Mouse (Mus musculus) induced T-regulatory cell, adult 2 months (primary cell): ENCODE results near the gene Rad51b.

Source experiments
- DNase-seq: peaks from one replicate; pipeline ENCODE4 v3.0.0-alpha.2; 2012; ENCODE audit warnings: low read depth

Rad51b gene

DNA sequence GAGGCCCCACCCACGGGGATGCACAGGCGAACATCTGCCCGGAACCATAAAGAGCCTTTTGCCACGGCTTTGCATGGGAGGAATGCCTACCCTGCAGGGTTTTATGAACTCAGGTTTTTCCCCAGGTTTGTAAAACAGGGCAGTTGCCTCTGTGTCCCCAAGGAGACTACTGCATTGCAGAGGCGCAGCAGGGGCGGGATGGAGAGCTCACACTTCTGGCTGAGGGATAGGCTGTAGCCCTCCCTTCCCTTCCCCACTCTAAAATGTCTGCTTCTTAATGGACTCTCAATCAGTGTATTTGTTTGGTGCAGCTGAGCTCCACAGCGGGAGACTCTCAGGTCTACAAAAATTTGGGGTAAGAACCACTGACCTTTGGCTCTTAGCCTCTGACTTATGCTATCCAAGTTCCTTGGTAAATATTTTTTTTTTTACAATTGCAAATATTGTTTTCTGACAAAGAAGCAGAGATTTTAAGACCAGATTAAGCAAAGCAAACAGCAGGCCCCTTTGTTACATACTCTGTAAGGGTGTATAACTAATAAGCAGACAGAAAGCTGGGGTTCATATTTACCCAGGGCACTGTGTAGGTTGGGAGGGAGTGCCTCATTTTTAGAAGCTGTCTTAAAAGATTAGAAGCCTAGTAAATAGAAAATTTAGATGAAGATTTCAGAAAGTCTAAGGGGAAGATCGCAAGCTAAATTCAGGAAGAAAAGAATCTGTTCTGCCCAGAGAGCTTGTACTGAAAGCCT, 507.9 kb downstream of the Rad51b start:
- DNase-seq = no peak

DNA sequence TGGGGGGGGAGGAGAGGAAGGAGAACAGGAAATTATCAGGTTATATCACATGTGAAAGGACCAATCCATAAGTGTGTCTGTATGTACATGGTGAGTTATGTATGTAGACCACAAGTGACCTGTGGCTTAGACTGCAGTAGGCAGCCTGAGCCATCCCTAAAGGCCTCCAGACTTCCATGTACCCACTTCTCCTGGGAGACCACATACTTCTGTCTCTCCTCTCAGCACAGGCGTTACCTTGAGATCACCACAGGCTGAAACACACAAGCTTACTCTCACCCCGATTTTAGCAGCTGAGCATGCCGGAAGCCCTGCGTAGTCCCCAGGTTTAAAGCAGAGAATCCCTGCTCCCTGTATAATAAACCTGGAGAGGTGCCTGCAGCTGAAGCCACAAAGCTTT, 509.9 kb downstream of the Rad51b start:
- peak; percentile 51 for DNase-seq

DNA sequence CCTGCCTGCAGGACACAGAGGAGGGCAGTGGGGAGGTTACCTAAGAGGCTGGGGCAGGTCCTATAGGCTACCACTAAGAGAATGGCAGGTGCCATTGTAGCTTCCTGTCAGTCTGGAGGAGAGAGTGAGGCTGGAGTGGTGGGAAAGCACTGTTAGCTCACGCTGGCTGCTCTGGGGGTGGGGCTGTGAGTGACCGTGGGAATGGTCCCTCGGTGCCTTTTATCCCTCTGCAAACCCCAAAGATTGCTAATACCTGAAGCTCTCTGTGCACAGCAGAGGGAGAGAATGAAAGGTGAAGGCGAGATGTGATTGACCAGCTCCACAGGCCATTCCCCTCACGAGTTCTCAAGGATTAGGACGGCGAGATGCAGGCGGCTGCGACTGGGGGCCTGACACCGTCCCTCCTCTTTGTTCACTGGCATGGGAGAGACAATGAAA, 510.3 kb downstream of the Rad51b start:
- peak; percentile 52 for DNase-seq

DNA sequence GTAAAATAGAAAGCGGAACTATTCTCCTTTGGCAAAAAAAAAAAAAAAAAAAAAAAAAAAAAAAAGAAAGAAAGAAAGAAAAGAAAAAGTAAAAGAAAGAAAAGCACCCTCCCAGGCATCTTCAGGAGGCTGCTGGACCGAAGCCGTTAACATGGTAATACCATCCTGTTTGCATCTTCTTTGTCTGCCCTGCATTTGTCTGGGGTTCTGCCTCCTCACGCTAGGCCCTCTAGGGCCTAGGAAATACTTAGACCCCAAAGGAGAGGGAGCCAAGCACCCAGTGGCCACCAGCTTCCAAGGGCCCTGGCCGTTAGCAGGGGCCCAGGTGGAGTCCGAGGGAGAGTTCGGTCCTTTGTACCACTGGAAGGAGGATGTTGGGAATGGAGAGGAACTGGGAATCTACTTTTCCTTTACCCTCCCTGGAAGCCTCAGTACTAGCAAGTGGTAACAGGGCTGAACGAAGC, 510.9 kb downstream of the Rad51b start:
- no peak for DNase-seq

DNA sequence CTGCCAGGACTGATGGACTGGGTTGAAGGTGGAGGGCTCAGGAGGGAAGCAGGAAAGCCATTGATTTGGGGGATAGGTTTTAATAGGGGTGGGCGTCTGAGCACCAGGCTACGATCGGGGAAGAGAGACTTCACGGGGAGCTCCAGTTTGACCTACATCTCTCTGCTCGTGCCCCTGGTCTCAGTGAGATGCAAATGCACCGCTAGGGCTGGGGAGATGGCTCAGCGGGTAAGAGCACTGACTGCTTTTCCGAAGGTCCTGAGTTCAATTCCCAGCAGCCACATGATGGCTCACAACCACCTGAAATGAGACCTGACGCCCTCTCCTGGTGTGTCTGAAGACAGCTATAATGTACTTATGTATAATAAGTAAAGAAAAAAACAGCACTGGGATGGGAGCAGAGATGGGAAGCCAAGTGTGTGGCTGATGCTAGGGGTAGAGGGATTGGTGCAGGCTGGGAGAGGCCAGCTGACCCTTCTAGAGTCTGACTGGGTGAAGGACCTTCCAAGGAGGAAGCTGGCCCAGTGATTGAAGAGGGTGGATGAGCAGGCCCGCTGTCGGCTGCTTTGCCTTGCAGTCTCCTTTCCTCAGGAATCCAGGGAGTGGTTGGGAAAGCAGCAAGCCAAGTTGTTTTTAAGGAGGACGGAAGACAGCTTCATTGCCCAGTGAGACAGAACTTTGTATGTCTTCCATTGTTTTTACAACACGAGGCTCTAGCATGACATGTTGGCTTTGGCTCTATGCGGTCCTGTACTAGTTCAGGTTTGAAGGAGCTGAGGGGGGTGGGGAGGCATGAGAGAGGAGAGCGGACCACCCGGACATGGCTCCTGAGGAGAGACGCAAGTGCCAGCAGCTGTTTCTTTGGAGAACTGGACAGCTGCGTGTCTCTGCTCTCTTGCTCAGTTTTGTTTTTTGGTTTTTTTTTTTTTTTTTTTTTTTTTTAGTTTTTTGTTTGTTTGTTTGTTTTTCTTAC, 511.6 kb downstream of the Rad51b start:
- no peak for DNase-seq

DNA sequence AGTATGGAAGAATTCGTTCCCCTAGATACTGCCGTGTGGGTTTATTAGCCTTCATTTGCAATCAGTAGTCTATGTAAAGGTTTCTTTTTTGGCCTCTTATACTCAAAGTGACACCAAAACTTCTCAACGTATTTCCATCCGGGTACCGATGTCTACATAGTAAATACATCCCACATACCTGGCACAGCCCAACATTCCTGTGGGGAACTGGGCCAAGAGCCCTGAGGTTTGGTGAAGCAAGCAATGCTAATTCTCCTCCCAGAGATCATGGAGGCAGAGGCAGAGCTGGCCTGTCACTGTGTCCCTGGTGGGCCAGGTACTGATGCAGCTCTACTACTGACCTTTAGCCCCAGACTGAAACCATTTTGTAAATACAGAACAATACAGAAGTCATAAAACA, 512.4 kb downstream of the Rad51b start:
- DNase-seq = no peak

DNA sequence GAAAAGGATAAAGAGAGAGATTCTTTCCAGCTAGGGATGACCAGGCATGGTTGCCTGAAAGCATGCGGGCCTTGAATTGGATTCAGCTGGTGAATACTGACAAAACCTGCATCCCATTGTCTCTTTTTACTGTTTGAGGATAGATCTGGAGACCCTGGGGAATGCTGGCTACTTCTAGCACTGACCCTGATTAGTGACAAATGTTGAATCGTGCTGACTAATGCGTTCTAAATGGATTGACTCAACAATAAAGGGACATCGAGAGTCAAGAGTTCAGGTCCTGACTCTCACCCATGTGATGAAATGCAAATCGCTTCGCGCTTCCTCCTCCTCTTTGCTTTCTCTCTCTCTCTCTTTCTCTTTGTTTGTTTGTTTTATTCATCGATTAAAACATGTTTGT, 515.3 kb downstream of the Rad51b start:
- DNase-seq = no peak

DNA sequence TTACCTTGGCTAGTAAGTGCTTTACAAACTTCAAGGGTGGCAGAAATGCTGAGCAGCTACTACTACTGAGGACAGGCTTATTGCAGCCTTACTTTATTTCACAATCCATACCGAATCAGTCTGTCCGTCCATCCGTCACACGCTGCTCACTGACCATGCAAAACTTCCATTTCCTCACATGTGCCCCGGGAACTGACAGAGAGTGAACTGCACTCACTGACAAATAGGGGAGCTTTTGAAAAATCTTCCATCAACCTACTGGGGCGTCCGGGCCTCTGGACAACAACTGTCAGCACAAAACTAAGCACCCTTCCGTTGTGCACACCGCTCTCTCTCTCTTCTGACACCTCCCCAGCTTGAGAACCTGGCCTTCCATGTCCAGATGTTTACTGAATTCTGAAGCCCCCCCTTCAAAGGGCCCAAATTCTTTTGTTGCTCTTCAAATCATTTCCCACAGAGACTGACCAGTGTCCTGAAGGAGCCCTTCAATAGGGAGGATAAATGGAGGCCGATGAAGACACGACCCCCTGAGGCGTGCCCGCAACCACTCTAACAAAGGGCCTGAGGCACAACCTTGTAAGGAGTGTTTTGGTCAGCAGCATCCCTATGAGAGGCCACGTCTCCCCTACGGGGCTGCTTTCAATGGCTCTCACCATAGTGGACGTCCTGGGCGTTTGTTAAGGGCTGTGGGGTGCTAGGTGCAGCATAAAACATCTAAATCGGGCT, 515.9 kb downstream of the Rad51b start:
- DNase-seq = no peak

DNA sequence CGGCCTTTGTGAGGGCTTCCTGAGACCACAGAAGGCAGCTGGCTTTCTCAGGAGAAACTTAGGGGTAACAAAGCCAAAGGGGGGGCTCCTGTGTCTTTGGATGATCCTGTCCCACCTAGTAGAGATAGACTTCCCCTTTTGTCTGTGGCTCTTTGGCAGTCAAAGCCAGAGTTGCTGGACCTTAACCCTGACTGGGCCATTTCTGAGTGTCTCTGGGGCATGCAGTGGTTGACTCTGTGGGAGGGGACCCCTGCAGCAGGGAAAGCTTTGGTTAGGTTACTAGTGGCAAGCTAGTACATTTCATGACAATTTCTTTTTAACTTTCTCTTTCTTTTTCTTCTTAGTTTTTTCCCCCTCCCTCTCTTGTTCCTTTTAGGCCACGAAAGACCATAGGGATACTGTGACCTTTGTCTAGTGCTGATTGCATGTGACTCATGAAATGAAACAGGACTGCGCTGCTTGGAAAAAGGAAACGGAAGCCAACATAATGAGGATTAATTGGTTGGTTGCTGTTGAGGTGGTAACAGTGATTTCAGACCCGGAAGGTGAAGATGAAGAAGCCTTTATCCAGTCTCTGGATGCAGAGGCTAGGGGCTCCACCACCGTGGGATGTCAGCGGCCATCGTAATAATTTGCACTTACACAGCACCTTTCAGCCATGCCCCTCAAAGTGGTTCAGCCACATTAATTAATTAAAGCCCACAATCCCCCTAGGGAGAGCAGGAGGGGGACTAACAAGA, 516.7 kb downstream of the Rad51b start:
- no peak for DNase-seq

DNA sequence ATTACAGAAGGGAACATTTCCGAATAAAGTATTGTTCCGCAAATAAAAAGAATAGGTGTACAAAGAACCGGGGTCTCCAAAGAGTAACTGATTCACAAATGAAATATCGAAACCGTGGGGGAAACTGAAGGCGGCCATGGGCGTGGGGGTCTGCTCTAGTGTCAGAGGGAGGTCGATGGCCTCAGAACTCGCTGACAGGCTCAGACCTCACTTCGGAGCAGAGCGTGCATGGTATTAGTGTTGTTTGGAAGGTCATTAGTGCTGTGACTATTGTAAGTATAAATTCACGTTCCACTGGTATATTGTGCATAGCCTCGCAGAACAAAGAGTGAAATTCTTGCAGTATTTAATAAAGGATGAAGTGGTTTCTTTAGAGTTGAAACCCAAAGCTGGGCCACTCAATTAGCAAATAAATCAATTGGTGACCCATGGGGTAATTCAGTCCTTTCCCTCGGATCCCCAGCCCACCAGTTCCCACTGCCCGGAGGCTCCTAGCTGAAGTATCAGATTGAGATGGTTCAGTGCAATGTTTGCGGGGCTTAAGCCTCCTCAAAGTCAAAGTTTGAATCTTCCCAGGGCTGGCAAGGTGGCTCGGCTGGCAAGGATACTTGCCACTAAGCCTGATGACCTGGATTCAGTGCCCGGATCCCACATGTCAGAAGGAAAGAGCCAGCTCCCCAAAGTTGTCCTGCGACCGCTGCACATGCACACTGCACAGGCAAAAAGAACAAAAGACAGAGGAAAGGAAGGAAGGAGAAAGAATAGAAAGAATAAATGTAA, 517.4 kb downstream of the Rad51b start:
- DNase-seq = no peak

DNA sequence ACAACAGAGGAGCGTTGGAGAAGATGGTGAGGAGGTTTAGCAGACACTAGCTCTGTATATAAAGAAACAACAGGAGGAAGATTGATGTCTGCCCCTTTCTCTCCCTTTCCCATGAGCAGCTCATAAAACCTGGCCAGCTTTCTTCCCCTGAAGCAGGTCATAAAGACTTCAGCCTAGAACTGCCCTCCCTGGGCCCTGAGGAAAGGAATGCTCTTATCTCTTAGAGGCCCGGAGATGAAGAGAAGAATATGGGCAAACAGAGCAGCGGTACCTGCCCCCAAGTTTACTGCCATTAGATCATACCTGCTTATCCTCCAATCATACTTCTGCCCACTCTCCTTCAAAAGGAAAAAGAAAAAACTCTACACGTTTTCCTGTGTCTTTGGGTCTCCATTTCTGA, 519.2 kb downstream of the Rad51b start:
- no peak for DNase-seq

DNA sequence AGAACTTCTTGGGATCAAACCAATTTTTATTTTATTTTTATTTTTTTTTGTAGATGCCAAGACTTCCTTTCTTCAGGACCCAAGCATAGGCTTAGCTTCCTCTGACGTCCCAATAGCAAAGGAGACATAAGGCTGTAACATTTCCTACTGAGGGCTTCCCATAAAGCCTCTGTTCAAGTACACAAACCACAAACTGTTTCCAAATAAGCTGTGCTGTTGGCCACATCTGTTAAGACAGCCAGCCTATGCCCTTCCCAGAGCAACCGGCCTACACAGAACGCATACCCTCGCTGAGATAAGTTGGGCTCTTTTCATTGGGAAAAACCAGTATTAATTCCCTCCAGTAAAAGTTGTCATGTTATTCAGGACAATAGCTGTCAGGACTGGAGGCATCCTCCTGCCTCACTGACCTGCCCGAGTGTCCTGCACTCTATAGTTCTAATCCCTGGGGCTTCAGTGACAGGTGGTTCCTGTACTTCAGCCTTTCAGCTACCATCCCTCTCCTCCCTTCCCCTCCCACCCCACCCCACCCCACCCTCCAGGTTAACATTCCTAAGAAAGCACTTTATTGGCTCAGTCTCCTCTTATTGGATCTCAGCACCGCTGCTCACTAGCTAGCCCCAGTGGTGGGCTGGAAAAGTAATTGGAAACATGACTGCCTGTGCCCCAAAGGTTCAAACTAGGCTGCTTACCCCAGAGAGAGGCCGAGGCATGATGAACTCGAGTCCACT, 523.3 kb downstream of the Rad51b start:
- no peak for DNase-seq

DNA sequence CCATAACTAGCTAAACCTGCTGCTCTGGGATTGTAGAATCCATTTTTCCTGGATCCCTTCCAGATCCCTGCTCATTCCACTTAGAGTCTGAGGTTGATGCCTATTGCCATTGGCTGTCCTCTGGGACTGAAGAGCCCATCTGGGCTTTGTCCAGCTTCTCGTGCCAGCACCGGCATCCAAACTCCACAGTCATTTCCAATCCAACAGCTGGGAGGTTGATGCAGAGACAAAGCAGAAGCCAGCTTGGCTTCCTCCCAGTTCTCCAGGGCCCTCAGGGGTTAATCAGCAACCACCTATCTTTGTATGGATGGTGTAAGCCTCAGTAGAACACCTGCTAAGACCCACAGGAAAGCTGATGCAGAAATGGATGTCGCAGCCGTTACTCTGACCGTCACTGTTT, 524.8 kb downstream of the Rad51b start:
- no peak for DNase-seq

DNA sequence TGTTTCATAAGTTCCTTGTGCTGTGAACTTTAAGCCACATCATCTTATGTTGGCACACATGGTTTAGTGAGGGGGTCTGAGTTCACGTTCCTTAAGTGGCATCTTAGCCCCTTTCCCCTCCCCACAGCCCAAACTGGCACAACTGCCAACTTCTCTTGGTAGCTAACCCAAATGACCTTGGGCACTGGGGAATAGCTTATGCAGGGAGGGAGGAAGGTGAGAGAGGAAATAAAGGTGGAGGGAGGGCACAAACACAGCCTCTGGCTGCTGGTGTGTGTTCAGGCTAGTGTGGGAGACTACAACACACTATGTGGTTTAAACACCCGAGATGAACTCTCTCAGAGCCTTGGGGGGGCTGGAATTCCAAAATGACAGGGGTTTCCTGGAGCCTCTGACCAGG, 525.3 kb downstream of the Rad51b start:
- DNase-seq = no peak

DNA sequence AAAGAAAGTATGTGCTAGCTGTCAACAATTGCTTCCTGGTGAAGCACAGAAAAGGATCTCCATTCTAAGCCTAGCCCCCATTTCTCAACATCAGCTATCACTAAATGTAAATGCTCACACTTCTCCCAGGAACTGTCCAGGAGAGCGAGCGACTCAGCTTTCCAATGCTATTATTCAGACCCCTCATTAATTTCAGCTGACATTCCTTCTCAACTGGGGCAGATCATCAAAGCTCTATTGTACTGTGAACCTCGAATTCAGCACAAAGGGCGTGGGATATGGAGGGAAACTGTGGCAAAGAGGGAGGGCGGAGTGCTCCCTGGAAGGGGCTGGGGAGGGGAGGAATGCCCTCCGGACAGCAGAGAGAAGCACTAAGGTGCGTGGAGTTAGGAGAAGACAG, 528.8 kb downstream of the Rad51b start:
- no peak for DNase-seq

DNA sequence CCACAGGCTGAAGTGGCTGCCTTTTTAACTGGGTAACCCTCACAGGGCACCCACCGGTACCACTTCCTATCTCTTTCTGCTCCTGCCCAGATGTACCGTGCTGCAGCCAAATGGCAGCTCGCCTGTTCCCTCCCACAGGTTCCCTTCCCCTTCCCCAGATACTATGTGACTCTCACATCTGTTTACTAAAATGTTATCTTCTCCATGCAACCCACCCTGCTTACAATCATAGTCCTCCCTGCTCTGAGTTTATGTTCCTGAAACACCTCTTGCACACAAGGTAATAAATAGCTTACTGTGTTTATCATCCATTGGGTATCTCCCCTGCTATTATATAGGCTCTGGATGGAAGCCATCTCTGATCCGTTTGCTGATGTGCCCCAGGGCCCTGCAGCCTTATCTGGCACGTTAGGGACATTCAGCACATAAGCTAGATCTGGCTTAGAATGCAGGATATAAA, 530.2 kb downstream of the Rad51b start:
- DNase-seq = no peak

DNA sequence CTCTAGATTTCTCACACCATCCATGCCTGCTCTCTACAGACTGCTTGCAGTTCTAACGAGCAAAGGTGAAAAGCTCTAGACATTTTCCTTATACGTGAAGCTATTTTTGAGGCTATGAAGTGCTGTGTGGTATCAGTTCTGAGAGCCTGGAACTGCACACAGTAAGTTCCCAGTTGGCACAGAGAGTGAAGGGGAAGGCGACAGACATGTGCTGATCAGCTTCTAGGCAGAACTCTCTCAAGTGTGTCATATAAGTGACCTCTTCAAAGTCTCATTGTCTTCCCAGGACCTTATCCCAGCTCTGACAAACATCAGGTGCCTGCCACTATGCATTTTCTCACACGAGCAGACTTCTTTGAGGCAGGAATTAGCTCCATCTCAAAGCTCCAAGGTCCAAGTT, 530.7 kb downstream of the Rad51b start:
- no peak for DNase-seq

DNA sequence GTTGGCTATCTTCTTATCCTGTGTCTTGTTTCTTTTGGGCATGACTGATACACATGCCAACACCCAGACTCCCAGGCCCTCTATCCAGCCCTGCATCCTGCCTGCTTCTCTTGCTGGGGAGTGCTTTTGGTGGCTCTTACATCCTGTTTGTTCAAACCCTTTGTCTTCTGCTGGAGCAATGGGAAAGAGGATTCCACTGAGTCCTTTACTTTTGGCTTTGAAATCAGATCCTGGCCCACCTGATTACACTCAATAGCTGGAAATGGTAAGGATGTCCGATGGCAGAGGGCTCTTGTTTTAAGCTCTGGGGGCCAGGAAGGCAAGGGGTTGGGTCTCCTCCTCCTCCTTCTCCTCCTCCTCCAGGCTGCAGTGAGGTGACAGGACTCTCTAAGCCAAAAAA, 533.6 kb downstream of the Rad51b start:
- DNase-seq = peak; percentile 20

DNA sequence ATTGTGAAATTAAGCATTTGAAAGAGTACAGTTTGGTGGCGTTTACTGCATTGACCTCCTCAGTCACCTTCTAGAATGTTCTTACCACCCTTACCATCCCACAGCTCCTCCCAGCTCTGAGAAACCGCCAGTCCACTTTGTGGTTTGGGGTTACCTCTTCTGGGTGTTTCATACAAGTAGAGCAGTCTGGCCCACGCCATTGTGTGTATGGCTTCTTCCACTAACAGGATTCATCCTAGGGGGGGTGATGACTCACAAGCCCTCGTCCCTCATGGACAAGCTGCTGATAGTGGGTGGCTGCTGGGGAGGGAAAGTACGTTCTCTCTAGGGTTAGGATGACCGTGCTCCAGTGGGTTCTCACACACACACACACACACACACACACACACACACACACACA, 535.5 kb downstream of the Rad51b start:
- DNase-seq = peak; percentile 30

DNA sequence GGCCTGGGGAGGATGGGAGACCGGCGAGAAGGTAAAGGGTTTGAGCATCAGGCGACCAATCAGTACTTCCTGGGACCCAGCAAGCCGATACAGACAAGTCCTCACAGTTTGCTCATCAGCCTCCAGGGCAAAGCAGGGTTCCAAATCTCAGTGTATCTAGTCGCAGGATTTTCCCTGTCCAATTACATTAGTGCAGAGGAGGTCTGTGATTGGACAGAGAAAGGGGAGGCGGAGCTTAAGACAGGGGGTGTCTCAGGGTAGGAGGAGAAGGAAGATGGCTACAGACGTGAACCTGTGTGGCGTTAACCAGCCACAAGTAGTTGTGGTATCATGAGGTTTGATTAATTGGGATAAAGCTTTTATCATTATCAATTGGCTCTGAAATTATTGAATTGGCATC, 538.4 kb downstream of the Rad51b start:
- DNase-seq = no peak
